Mouse (Mus musculus) bone marrow, adult 2 months (tissue): Measurements from ENCODE around the gene Tle2. TPM values are rescaled to one million over a fixed set of nuclear protein-coding genes. Genes with fewer than 3 reads are reported as not detected.

ENCODE experiments used
- H3K27ac ChIP-seq: fragments of 200-500 bp; 2 replicates; pipeline ENCODE4 v1.5.1; 2012; ENCODE audit warnings: low read depth, mild to moderate bottlenecking, control low read depth, inconsistent platforms, low read length; ENCODE audit not compliant: control insufficient read depth, poor library complexity, insufficient read depth
- H3K4me1 ChIP-seq: fragments of 200-500 bp; 2 replicates; pipeline ENCODE4 v1.6.1; 2011; ENCODE audit warnings: low read length; ENCODE audit not compliant: control insufficient read depth, insufficient read depth
- H3K4me3 ChIP-seq: fragments of 200-500 bp; replicated peaks from 2 replicates; pipeline ENCODE3; 2011; ENCODE audit warnings: mild to moderate bottlenecking, low read depth, low read length, control low read depth; ENCODE audit not compliant: control insufficient read depth
- CTCF ChIP-seq: fragments of 200-500 bp; IDR thresholded peaks from 2 replicates; pipeline ENCODE4 v1.5.1; 2011; ENCODE audit warnings: low read length, control low read depth; ENCODE audit not compliant: control insufficient read depth, insufficient read depth
- POLR2A ChIP-seq: fragments of 200-500 bp; IDR thresholded peaks from 2 replicates; pipeline ENCODE4 v1.6.1; 2011; ENCODE audit warnings: low read depth, mild to moderate bottlenecking, control low read depth, low read length, borderline replicate concordance; ENCODE audit not compliant: control insufficient read depth
- WGBS: fragments of 180-500 bp; shearing (Covaris S2); methylation state at CpG from one replicate; pipeline ENCODE4 v1.1.7; 2018; 5-methylcytosine and 5-hydroxymethylcytosine counted together
- polyA plus RNA-seq: library from polyadenylated mRNA; stranded (reverse); fragments of >200 nt; gene quantifications from 2 replicates; pipeline ENCODE4 v1.2.4, GENCODE M21; 2011; ENCODE audit warnings: low replicate concordance; ENCODE audit not compliant: missing spikeins, insufficient read depth, insufficient read length

Tle2 gene
- polyA plus RNA-seq, 1 experiment: 41.7 TPM

- peaks cover 14% of the 10 kb centered on the region for H3K4me1 ChIP-seq
- under 1% methylated on average over 28 of the region's 28 CpGs for WGBS
- TF ChIP-seq POLR2A (peak; percentile 45; the same call in 1 of the 2 replicates), CTCF (no peak)
- H3K27ac ChIP-seq: peak within 1 kb of the TSS; percentile 0; the same call in 1 of the 2 replicates
- H3K4me3 ChIP-seq: peak within 1 kb of the TSS; percentile 63
Observed at GRCm38 (mm10) chr10:81600738-81601203, 26.4 kb downstream of the Tle2 start, which contains the start of gene Tle6. Gene Tle6 (minus strand): TSS chr10:81601073.

- 28% methylated on average over 7 of the region's 7 CpGs for WGBS
- peaks cover 13% of the 10 kb centered on the region for H3K4me1 ChIP-seq
- TF ChIP-seq CTCF (no peak), POLR2A (no peak)
- H3K4me3 ChIP-seq: peak overlapping the region; percentile 63
- H3K27ac ChIP-seq: no peak overlapping the region
Observed at GRCm38 (mm10) chr10:81601396-81601905, 27.1 kb downstream of the Tle2 start.

- H3K4me3 ChIP-seq: no peak overlapping the region
- no peak overlapping the region for H3K27ac ChIP-seq
- WGBS: 20% methylated on average over 4 of the region's 4 CpGs
- H3K4me1 ChIP-seq: peaks cover 11% of the 10 kb centered on the region; the same call in 1 of the 2 replicates
- TF ChIP-seq CTCF (peak; percentile 38; the same call in 1 of the 2 replicates), POLR2A (no peak)
Observed at GRCm38 (mm10) chr10:81602741-81603151, 28.4 kb downstream of the Tle2 start.

- WGBS: 37% methylated on average over 12 of the region's 12 CpGs
- Histone ChIP-seq H3K27ac (peak overlapping the region; percentile 27; the same call in 1 of the 2 replicates), H3K4me3 (peak overlapping the region; percentile 59), H3K4me1 (peaks cover 8% of the 10 kb centered on the region; the same call in 1 of the 2 replicates)
- TF ChIP-seq POLR2A (no peak), CTCF (no peak)
Observed at GRCm38 (mm10) chr10:81604019-81604967, 29.9 kb downstream of the Tle2 start.

GRCm38 (mm10) chr10:81604968-81605665 lies 30.8 kb downstream of the Tle2 start:
- Histone ChIP-seq H3K4me3 (peak overlapping the region; percentile 59), H3K4me1 (peaks cover 8% of the 10 kb centered on the region; the same call in 1 of the 2 replicates), H3K27ac (peak overlapping the region; percentile 71)
- WGBS: 3% methylated on average over 29 of the region's 29 CpGs
- TF ChIP-seq CTCF: peak; percentile 91
- TF ChIP-seq POLR2A: no peak

- Histone ChIP-seq H3K27ac (peak overlapping the region; percentile 71), H3K4me3 (peak overlapping the region; percentile 47), H3K4me1 (peaks cover 8% of the 10 kb centered on the region; the same call in 1 of the 2 replicates)
- no peak for TF ChIP-seq CTCF
- no peak for TF ChIP-seq POLR2A
- 1% methylated on average over 14 of the region's 14 CpGs for WGBS
Observed at GRCm38 (mm10) chr10:81605666-81605973, 31.3 kb downstream of the Tle2 start.

GRCm38 (mm10) chr10:81605974-81606751 lies 31.8 kb downstream of the Tle2 start, which contains the start of gene BC025920:
Gene BC025920 (plus strand): TSS chr10:81606270.
- Histone ChIP-seq H3K27ac (peak within 1 kb of the TSS; percentile 71), H3K4me3 (peak within 1 kb of the TSS; percentile 84), H3K4me1 (peaks cover 8% of the 10 kb centered on the region; the same call in 1 of the 2 replicates)
- WGBS: 3% methylated on average over 39 of the region's 39 CpGs
- TF ChIP-seq POLR2A: peak; percentile 59
- TF ChIP-seq CTCF: no peak

- H3K4me1 ChIP-seq: peaks cover 4% of the 10 kb centered on the region; the same call in 1 of the 2 replicates
- H3K27ac ChIP-seq: no peak overlapping the region
- TF ChIP-seq POLR2A (no peak), CTCF (peak; percentile 33; the same call in 1 of the 2 replicates)
- H3K4me3 ChIP-seq: no peak overlapping the region
- 92% methylated on average over 1 of the region's 1 CpGs for WGBS
Observed at GRCm38 (mm10) chr10:81608308-81608707, 33.9 kb downstream of the Tle2 start.
